Mouse (Mus musculus): ENCODE data around the gene Ydjc.

DNA sequence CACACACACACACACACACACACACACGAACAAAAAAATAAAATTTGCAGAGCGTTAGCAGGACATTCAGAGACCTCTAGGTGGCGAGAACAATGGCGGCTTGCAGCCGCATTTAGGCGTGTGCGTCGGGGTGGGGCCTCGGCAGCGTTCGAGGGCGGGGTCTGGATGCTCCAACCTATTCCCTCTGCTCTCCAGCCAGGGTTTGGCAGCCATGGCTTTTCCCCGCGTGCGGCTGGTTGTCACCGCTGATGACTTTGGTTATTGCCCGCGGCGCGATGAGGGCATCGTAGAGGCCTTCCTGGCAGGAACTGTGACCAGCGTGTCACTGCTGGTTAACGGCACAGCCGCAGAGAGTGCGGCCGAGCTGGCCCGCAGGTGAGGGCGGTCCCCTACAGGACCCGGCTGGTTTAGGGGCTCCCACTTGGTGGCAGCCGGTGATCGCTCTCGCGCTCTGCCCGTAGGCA is 2.4 kb downstream of the Ydjc start, which contains the start of gene Ccdc116:
- TF ChIP-seq CTCF (IDR thresholded peaks at IDR 0.05; ENCODE audit: low read depth, low read length) (no peak), GATA1 (IDR thresholded peaks at IDR 0.05; ENCODE audit: borderline replicate concordance, low read length) (no peak), TAL1 (conservative IDR thresholded peaks at IDR 0.05; ENCODE audit: low read depth, low read length) (no peak), POLR2AphosphoS5 (IDR thresholded peaks at IDR 0.05; ENCODE audit: insufficient replicate concordance, low read depth, low read length) (no peak), GATA2 (IDR thresholded peaks at IDR 0.05; ENCODE audit: borderline replicate concordance, low read depth, low read length) (no peak)

All from G1E (cell line).